Mouse (Mus musculus) bone marrow macrophage, adult 2 months (primary cell): ENCODE data around the gene Lrrc8c. TPM values are rescaled to one million over a fixed set of nuclear protein-coding genes. Genes with fewer than 3 reads are reported as not detected.

ENCODE experiments used
- H3K27ac ChIP-seq: 2 replicates; pipeline ENCODE4 v1.5.1; 2012; ENCODE audit warnings: low read depth, low read length; ENCODE audit not compliant: insufficient read depth
- H3K4me1 ChIP-seq: 2 replicates; pipeline ENCODE4 v1.6.1; 2012; ENCODE audit warnings: low read length; ENCODE audit not compliant: control insufficient read depth, insufficient read depth
- H3K4me3 ChIP-seq: 2 replicates; pipeline ENCODE4 v1.5.1; 2012; ENCODE audit warnings: mild to moderate bottlenecking, low read length, moderate library complexity; ENCODE audit not compliant: insufficient read depth
- CTCF ChIP-seq: IDR thresholded peaks from 2 replicates; pipeline ENCODE4 v1.5.1; 2012; ENCODE audit warnings: low read depth, mild to moderate bottlenecking, low read length, moderate library complexity
- POLR2A ChIP-seq: IDR thresholded peaks from 2 replicates; pipeline ENCODE4 v1.6.1; 2012; ENCODE audit warnings: mild to moderate bottlenecking, low read depth, low read length, borderline replicate concordance
- polyA plus RNA-seq: library from polyadenylated mRNA; stranded (reverse); fragments of >200 nt; gene quantifications from 2 replicates; pipeline ENCODE4 v1.2.4, GENCODE M21; 2012; ENCODE audit not compliant: missing spikeins, insufficient read depth, insufficient read length

Lrrc8c gene
- polyA plus RNA-seq, 1 experiment = 12.1 TPM

DNA sequence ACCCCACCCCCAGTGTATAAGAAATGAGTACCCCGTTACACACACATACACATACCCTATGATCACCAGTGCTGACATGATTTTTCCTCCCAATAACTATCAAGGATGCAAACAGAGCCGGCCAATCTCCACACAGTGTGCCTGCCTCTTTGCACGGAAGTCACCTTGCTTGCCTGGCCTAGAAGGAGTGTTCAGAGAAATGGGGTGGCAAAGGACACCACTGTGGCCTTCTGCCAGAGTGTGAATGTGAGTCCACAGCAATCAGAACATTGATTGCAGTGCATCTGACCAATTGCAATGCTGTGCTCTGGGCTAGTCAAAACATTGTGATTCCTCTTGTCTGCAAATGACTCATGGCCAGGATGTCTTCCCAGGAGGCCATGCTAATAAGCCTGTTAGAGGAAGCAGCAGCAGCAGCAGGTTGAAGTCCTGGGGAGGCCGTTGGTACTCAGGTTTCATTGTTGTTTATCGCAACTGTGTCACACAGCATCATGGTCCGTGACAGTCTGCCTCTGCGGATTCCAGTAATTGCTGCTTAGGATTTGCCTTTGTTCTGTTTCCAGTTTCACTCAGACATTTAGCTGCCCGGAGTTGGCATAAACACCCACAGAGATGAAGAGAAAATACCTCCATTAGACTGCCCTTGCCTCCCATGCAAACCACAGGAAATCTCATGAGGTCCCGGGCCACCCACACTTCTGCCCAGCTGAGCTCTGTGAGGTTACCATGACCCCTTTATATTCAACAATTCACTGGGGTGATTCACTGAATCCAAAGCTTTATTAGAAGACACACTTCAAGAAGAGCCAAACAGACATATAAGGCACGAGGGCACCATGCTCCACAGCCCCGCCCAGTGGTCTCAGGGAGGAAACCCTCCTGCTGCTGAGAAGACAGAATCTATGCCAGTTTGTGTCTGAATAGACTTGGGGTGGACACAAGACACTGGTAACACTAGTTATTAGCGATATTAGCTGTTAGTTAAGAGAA, 18.8 kb upstream of the Lrrc8c start:
- no peak overlapping the region; the same call in 1 of the 2 replicates for H3K27ac ChIP-seq
- TF ChIP-seq CTCF = no peak
- TF ChIP-seq POLR2A = no peak
- H3K4me3 ChIP-seq = no peak overlapping the region
- peaks cover 31% of the 10 kb centered on the region for H3K4me1 ChIP-seq

- H3K4me3 ChIP-seq = no peak overlapping the region
- H3K27ac ChIP-seq = no peak overlapping the region
- H3K4me1 ChIP-seq = peaks cover 25% of the 10 kb centered on the region
- TF ChIP-seq POLR2A (no peak), CTCF (no peak)
Observed at GRCm38 (mm10) chr5:105501136-105501535, 18.1 kb upstream of the Lrrc8c start.

- H3K4me1 ChIP-seq = no peaks in the 10 kb centered on the region
- H3K27ac ChIP-seq = no peak overlapping the region
- TF ChIP-seq POLR2A (no peak), CTCF (no peak)
- no peak overlapping the region for H3K4me3 ChIP-seq
Observed at GRCm38 (mm10) chr5:105508813-105509212, 10.4 kb upstream of the Lrrc8c start.

- Histone ChIP-seq H3K4me1 (peaks cover 6% of the 10 kb centered on the region), H3K4me3 (no peak overlapping the region), H3K27ac (no peak overlapping the region)
- TF ChIP-seq POLR2A = no peak
Observed at GRCm38 (mm10) chr5:105512297-105512696, 6.9 kb upstream of the Lrrc8c start.

- TF ChIP-seq CTCF (no peak), POLR2A (no peak)
- Histone ChIP-seq H3K27ac (no peak overlapping the region), H3K4me3 (no peak overlapping the region), H3K4me1 (peaks cover 7% of the 10 kb centered on the region)
Observed at GRCm38 (mm10) chr5:105515532-105515931, 3.7 kb upstream of the Lrrc8c start.

GRCm38 (mm10) chr5:105516290-105516689, 2.9 kb upstream of the Lrrc8c start:
- Histone ChIP-seq H3K4me3 (no peak overlapping the region), H3K27ac (no peak overlapping the region), H3K4me1 (peaks cover 8% of the 10 kb centered on the region)
- TF ChIP-seq POLR2A = no peak
- no peak for TF ChIP-seq CTCF

DNA sequence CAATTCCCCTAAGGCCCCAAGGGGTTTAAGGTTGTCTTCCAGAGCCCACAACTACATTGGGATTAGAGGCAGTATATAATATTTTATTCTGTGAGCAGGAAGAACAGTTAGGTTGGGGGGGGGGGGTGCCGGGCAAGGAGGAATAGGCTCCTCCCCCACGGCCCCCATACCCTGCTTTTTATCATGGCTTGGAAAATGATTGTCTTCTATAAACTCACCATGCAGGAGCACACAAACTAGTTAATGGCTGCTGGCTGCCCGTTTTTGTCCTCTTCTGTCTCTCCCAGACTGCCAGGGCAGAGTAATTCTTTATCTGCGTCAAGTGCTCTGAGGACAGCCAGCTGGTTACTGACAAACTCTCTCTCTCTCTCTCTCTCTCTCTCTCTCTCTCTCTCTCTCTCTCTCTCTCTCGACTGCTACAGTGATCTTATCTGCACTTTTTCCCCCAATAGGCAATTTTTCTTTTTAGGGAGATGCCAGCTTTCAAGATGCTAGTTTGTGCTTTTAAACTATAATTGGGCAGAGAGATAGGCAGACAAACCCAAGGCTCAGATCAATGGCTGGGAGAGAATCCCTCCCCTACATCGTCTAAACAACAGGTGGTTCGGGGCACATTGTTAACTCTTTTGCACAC, 1.1 kb upstream of the Lrrc8c start:
- TF ChIP-seq CTCF = no peak
- no peak for TF ChIP-seq POLR2A
- Histone ChIP-seq H3K4me3 (peak overlapping the region; percentile 69; the same call in 1 of the 2 replicates), H3K4me1 (peaks cover 8% of the 10 kb centered on the region), H3K27ac (no peak overlapping the region)

DNA sequence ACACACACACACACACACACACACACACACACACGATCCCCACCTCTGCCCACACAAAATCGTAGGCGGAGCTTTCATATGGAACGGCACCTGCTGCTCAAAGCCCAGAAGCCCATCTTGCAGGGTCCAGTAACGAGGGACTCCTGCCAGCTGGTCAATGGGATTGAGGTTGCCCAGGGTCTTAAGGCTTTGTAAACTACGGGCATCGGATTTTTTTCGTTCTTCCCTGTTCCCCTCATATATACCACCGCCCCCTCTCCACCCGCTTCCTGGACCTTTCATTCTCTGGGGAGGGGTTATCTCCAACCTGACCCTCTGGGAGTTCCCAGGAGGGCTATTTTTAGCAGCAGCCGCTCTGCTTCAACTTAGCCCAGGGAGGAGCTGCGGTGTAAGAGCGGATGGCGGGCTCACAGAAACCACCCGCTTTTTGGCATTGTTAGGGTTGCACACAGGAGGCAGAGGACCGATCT, 527 bp upstream of the Lrrc8c start:
- Histone ChIP-seq H3K27ac (peak overlapping the region; percentile 36), H3K4me3 (peak overlapping the region; percentile 69), H3K4me1 (peaks cover 8% of the 10 kb centered on the region)
- TF ChIP-seq POLR2A (no peak), CTCF (no peak)

GRCm38 (mm10) chr5:105519976-105520300, 750 bp downstream of the Lrrc8c start:
- Histone ChIP-seq H3K4me3 (peak overlapping the region; percentile 69), H3K27ac (no peak overlapping the region), H3K4me1 (peaks cover 8% of the 10 kb centered on the region)
- TF ChIP-seq CTCF (no peak), POLR2A (no peak)

GRCm38 (mm10) chr5:105520442-105520965, 1.3 kb downstream of the Lrrc8c start:
- H3K4me1 ChIP-seq = peaks cover 3% of the 10 kb centered on the region
- no peak overlapping the region for H3K4me3 ChIP-seq
- H3K27ac ChIP-seq = no peak overlapping the region
- no peak for TF ChIP-seq POLR2A
- no peak for TF ChIP-seq CTCF
